Mouse (Mus musculus) bone marrow macrophage, adult 2 months (primary cell): ENCODE measurements around the gene Twnk.

ENCODE experiments used
- CTCF ChIP-seq: IDR thresholded peaks from 2 replicates; pipeline ENCODE4 v1.5.1; 2012; ENCODE audit warnings: low read depth, mild to moderate bottlenecking, low read length, moderate library complexity
- POLR2A ChIP-seq: IDR thresholded peaks from 2 replicates; pipeline ENCODE4 v1.6.1; 2012; ENCODE audit warnings: mild to moderate bottlenecking, low read depth, low read length, borderline replicate concordance

- TF ChIP-seq CTCF: no peak
- no peak for TF ChIP-seq POLR2A
Observed at GRCm38 (mm10) chr19:44988831-44989566, 16.5 kb upstream of the Twnk start, which contains the start of gene Sema4g.
